Mouse (Mus musculus) ovary, postnatal 36 days (tissue): ENCODE data around the gene Fam214a.

Source experiments
- DNase-seq: peaks from one replicate; pipeline ENCODE4 v3.0.0; 2022; ENCODE audit warnings: low spot score, mixed read lengths

Fam214a gene

GRCm38 (mm10) chr9:74952756-74953247, at the start of gene Fam214a:
TSS of gene Fam214a (plus strand) at chr9:74952884.
- DNase-seq, result peak; percentile 92

- DNase-seq, result no peak
These were observed 47.7 kb upstream of the Fam214a start for GRCm38 (mm10) chr9:74904866-74905508.

- peak; percentile 24 for DNase-seq
These were observed 45.7 kb upstream of the Fam214a start for GRCm38 (mm10) chr9:74906951-74907350.

- peak; percentile 73 for DNase-seq
These were observed 43.4 kb upstream of the Fam214a start for GRCm38 (mm10) chr9:74909245-74909644.

- no peak for DNase-seq
These were observed 42.4 kb upstream of the Fam214a start for GRCm38 (mm10) chr9:74910226-74910759.

GRCm38 (mm10) chr9:74911430-74911829, 41.3 kb upstream of the Fam214a start:
- no peak for DNase-seq

- no peak for DNase-seq
These were observed 40.8 kb upstream of the Fam214a start for GRCm38 (mm10) chr9:74911919-74912318.

GRCm38 (mm10) chr9:74912619-74913376, 39.9 kb upstream of the Fam214a start:
- no peak for DNase-seq

GRCm38 (mm10) chr9:74915611-74916010, 37.1 kb upstream of the Fam214a start:
- no peak for DNase-seq

- DNase-seq, result no peak
These were observed 32.2 kb upstream of the Fam214a start for GRCm38 (mm10) chr9:74920450-74920849.

- DNase-seq, result no peak
These were observed 31.3 kb upstream of the Fam214a start for GRCm38 (mm10) chr9:74921422-74921821.

- DNase-seq, result no peak
These were observed 29.8 kb upstream of the Fam214a start for GRCm38 (mm10) chr9:74922884-74923283.

GRCm38 (mm10) chr9:74923291-74923977, 29.2 kb upstream of the Fam214a start:
- no peak for DNase-seq

- no peak for DNase-seq
These were observed 27.4 kb upstream of the Fam214a start for GRCm38 (mm10) chr9:74925220-74925769.

- DNase-seq, result no peak
These were observed 22.7 kb upstream of the Fam214a start for GRCm38 (mm10) chr9:74929981-74930423.

GRCm38 (mm10) chr9:74930653-74931052, 22.0 kb upstream of the Fam214a start:
- DNase-seq, result no peak

- no peak for DNase-seq
These were observed 17.4 kb upstream of the Fam214a start for GRCm38 (mm10) chr9:74935289-74935688.

- DNase-seq, result no peak
These were observed 14.9 kb upstream of the Fam214a start for GRCm38 (mm10) chr9:74937761-74938160.

- DNase-seq, result no peak
These were observed 13.8 kb upstream of the Fam214a start for GRCm38 (mm10) chr9:74938670-74939534.

GRCm38 (mm10) chr9:74946713-74947402, 5.8 kb upstream of the Fam214a start:
- no peak for DNase-seq
